Mouse (Mus musculus) forebrain, embryonic 15.5 days (tissue): ENCODE data around the gene Prkca. TPM values are rescaled to one million over a fixed set of nuclear protein-coding genes. Genes with fewer than 3 reads are reported as not detected.

Experiments
- ATAC-seq: fragments of 200-750 bp; cut with Nextera tagmentation; replicated peaks from 2 replicates; pipeline ENCODE4 v1.8.0; 2017; ENCODE audit warnings: mild to moderate bottlenecking, moderate TSS enrichment, moderate library complexity
- H3K27ac ChIP-seq: fragments of 300-500 bp; sonication (generic); replicated peaks from 2 replicates; pipeline ENCODE4 v1.5.1; 2015; ENCODE audit warnings: mild to moderate bottlenecking, inconsistent platforms
- H3K27me3 ChIP-seq: fragments of 300-500 bp; sonication (generic); 2 replicates; pipeline ENCODE4 v1.6.1; 2015; ENCODE audit warnings: inconsistent platforms
- H3K36me3 ChIP-seq: fragments of 300-500 bp; sonication (generic); 2 replicates; pipeline ENCODE4 v1.6.1; 2015; ENCODE audit warnings: mild to moderate bottlenecking, inconsistent platforms
- H3K4me1 ChIP-seq: fragments of 300-500 bp; sonication (generic); 2 replicates; pipeline ENCODE4 v1.6.1; 2015; ENCODE audit warnings: inconsistent platforms
- H3K4me2 ChIP-seq: fragments of 300-500 bp; sonication (generic); replicated peaks from 2 replicates; pipeline ENCODE4 v1.6.1; 2015; ENCODE audit warnings: mild to moderate bottlenecking, inconsistent platforms
- H3K4me3 ChIP-seq: fragments of 300-500 bp; sonication (generic); 2 replicates; pipeline ENCODE4 v1.5.1; 2015; ENCODE audit warnings: mild to moderate bottlenecking, inconsistent platforms
- H3K9ac ChIP-seq: fragments of 300-500 bp; sonication (generic); replicated peaks from 2 replicates; pipeline ENCODE4 v1.6.1; 2015; ENCODE audit warnings: mild to moderate bottlenecking, inconsistent platforms
- H3K9me3 ChIP-seq: fragments of 300-500 bp; sonication (generic); 2 replicates; pipeline ENCODE4 v1.6.1; 2016; ENCODE audit warnings: inconsistent platforms
- WGBS: fragments of 180-500 bp; shearing (Covaris S2); methylation state at CpG from one replicate; pipeline ENCODE4 v1.1.7; 2015; ENCODE audit warnings: mixed read lengths; 5-methylcytosine and 5-hydroxymethylcytosine counted together
- polyA plus RNA-seq: library from polyadenylated mRNA; unstranded; fragments of >200 nt; fragmentation: Nextera tagmentation; extraction: Ambion mirVana; gene quantifications from 2 replicates; pipeline ENCODE4 v1.2.1, GENCODE M21; 2015

Gene Prkca
- polyA plus RNA-seq, 1 experiment from 2014 or later, result 8.0 TPM

DNA sequence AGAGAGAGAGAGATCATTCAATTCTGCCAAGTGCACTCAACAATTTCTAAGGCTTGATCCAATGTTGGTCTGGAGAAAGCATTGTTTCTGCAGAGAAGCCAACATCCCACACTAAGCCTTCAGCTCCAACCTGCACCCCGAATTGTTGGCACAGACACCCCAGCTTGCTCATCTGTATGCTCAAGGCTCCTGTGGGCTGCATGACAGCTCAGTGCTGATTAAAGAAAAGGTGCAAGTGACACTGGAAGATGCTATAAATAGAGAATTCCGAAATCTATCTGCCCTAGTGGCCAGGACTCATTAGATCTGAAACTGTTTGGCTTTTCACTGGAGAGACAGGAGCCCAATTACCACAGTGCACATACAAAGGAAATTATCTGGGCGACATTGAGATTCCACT is 207.4 kb downstream of the Prkca start:
- no peaks in the 10 kb centered on the region for H3K9me3 ChIP-seq
- H3K4me2 ChIP-seq, result no peak overlapping the region
- ATAC-seq, result no peak
- no peak overlapping the region for H3K4me3 ChIP-seq
- H3K27ac ChIP-seq, result peak overlapping the region; percentile 62
- WGBS, result 15% methylated on average over 3 of the region's 3 CpGs
- H3K36me3 ChIP-seq, result no peaks in the 10 kb centered on the region
- H3K9ac ChIP-seq, result no peak overlapping the region
- H3K27me3 ChIP-seq, result no peaks in the 10 kb centered on the region
- peaks cover 37% of the 10 kb centered on the region for H3K4me1 ChIP-seq

DNA sequence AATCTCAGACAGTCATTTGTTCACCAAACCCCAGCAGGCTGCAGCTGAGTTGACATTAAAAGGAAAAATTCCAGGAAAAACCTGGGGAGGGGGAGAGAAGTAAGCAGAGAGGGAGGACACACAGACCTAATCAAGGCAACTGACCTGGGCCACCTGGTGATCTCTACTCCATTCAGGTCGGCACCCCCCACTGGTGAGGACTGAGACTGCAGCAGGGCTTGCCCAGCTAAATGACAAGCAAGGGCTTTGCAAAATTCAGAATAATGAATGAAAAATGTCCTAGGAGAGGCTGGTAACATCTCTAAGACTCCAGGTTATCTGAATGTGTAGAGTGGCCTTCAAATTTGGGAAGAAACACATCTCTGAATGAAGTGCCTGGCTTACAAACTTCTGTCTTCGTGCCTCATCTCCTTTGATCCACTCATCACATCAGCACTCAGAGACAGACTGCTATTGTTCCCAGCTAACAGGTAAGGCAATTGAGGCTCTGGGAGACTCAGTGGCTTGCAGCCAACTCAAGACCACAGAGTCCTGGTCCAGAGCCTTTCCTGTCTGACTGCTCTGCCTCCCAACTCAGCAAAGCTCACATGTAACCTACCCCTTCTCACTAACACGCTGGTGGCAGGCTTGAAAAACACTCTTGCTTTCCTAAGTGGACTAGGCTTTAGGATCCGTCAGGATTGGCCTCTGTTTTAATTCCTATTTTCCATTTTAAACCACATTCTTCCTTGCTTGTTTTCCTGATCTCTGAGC is 208.1 kb downstream of the Prkca start:
- H3K9me3 ChIP-seq, result no peaks in the 10 kb centered on the region
- H3K4me1 ChIP-seq, result peaks cover 33% of the 10 kb centered on the region
- no peak overlapping the region for H3K4me2 ChIP-seq
- no peaks in the 10 kb centered on the region for H3K36me3 ChIP-seq
- H3K9ac ChIP-seq, result no peak overlapping the region
- WGBS, result 12% methylated on average over 4 of the region's 4 CpGs
- H3K4me3 ChIP-seq, result no peak overlapping the region
- no peak for ATAC-seq
- peak overlapping the region; percentile 45 for H3K27ac ChIP-seq
- no peaks in the 10 kb centered on the region for H3K27me3 ChIP-seq

DNA sequence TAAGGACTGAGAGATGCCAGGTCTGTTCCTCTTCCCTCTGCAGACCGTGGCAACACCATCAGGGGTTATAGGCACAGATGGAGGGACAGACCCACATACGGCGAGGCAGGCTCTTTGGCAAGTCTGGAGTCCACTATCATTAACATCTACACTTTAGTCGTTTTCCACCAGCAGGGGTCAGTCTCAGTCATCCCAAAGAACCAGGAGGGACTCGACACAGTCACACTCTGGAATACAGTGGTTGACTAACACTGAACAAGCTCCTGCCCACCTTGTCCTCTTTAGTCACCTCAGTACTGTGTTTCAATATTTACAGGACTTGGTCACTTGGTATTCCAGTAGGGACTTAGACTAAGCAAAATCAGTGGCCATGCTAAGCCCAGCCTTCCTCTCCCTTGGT is 215.1 kb downstream of the Prkca start:
- no peaks in the 10 kb centered on the region for H3K9me3 ChIP-seq
- H3K4me2 ChIP-seq, result no peak overlapping the region
- 0 out of 2 replicates have a peak, but pooled peaks cover 8% of the 10 kb centered on the region for H3K4me1 ChIP-seq
- no peaks in the 10 kb centered on the region for H3K36me3 ChIP-seq
- 21% methylated on average over 5 of the region's 5 CpGs for WGBS
- no peak overlapping the region for H3K4me3 ChIP-seq
- no peak for ATAC-seq
- H3K9ac ChIP-seq, result no peak overlapping the region
- no peak overlapping the region for H3K27ac ChIP-seq
- H3K27me3 ChIP-seq, result no peaks in the 10 kb centered on the region

DNA sequence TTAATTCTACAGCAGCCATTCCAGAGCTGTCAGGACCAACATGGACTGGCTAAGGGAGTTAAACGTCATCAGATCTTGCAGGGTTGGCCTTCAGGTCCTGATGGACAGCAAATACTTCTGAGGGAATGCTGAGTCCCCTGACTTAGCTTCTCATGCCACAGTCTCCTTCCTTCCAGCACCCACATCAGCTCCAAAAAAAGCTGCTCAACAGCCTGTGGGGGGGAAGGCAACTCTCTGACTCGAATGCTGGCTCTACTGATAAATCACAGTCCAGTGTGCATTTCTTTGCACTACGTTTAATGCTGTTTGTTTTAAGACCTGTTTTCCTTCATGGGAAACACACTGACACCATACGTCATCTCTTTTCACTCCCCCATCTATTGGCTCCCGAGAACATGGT is 215.8 kb downstream of the Prkca start:
- Histone ChIP-seq H3K4me3 (no peak overlapping the region), H3K4me1 (0 out of 2 replicates have a peak, but pooled peaks cover 11% of the 10 kb centered on the region), H3K27ac (no peak overlapping the region), H3K9ac (no peak overlapping the region), H3K36me3 (no peaks in the 10 kb centered on the region), H3K4me2 (no peak overlapping the region), H3K9me3 (no peaks in the 10 kb centered on the region), H3K27me3 (no peaks in the 10 kb centered on the region)
- ATAC-seq, result no peak
- 86% methylated on average over 5 of the region's 5 CpGs for WGBS

DNA sequence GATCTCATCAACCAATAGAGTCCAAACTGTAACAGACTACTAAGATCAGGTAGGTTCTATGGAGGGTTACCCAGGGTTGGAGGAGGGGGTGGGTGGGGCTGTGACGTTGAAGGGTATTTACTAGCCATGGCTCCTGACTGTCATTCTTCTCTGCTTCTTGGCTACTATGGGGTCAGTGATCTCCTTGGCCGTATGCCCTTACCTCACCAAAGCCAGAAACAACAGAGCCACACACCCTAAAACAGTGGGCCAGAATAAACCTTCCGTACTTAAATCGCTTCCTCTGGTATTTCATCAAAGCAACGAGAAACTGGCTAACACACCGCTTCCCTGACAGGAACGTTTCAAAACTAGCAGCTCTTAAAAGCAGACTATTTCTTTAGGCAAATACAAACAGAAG is 221.2 kb downstream of the Prkca start:
- no peak overlapping the region for H3K4me2 ChIP-seq
- H3K36me3 ChIP-seq, result no peaks in the 10 kb centered on the region
- WGBS, result 88% methylated on average over 7 of the region's 7 CpGs
- no peak for ATAC-seq
- H3K27me3 ChIP-seq, result no peaks in the 10 kb centered on the region
- no peaks in the 10 kb centered on the region for H3K9me3 ChIP-seq
- no peak overlapping the region for H3K9ac ChIP-seq
- no peak overlapping the region for H3K27ac ChIP-seq
- no peak overlapping the region for H3K4me3 ChIP-seq
- 0 out of 2 replicates have a peak, but pooled peaks cover 6% of the 10 kb centered on the region for H3K4me1 ChIP-seq

DNA sequence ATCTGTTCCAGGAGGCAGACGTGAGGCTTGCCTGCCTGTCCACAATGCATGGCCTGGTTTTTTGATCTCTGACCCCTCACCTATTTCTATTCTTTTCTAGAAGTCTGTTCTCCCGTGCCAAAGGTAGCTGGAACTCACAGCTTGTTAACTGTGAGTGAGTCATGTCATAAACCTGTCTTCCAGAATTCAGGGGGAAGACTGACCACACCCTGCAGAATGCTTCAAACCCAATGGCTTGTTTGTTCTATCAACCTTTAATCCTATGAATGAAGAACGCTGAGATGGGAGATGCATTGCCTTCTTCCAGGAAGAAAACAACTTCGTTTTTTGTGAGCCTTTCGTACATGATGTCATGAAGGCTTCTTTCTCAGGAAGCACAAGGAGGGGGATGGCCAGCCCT is 223.0 kb downstream of the Prkca start:
- Histone ChIP-seq H3K4me1 (0 out of 2 replicates have a peak, but pooled peaks cover 4% of the 10 kb centered on the region), H3K4me3 (no peak overlapping the region), H3K4me2 (no peak overlapping the region), H3K9ac (no peak overlapping the region), H3K27ac (no peak overlapping the region), H3K9me3 (no peaks in the 10 kb centered on the region), H3K36me3 (no peaks in the 10 kb centered on the region), H3K27me3 (no peaks in the 10 kb centered on the region)
- WGBS, result 82% methylated on average over 5 of the region's 5 CpGs
- no peak for ATAC-seq

DNA sequence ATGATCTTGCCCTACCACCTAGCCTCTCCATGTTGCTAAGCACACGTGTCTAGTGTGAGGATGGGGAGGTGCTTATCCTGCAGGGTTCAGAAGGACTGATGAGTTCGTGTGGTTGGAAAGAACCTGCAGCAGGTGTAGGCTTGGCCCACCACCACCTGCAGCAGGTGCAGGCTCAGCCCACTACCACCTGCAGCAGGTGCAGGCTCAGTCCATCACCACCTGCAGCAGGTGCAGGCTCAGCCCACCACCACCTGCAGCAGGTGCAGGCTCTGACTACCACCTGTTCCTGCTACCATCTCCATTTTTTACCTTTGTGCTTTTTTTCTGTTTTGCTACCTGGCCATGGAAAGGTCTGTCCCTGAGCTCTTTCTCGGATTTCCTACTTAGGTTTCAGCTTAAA is 223.9 kb downstream of the Prkca start:
- H3K36me3 ChIP-seq, result no peaks in the 10 kb centered on the region
- no peak for ATAC-seq
- 84% methylated on average over 3 of the region's 3 CpGs for WGBS
- H3K4me1 ChIP-seq, result 0 out of 2 replicates have a peak, but pooled peaks cover 4% of the 10 kb centered on the region
- H3K9me3 ChIP-seq, result no peaks in the 10 kb centered on the region
- H3K9ac ChIP-seq, result no peak overlapping the region
- H3K27ac ChIP-seq, result no peak overlapping the region
- H3K27me3 ChIP-seq, result no peaks in the 10 kb centered on the region
- no peak overlapping the region for H3K4me3 ChIP-seq
- no peak overlapping the region for H3K4me2 ChIP-seq

DNA sequence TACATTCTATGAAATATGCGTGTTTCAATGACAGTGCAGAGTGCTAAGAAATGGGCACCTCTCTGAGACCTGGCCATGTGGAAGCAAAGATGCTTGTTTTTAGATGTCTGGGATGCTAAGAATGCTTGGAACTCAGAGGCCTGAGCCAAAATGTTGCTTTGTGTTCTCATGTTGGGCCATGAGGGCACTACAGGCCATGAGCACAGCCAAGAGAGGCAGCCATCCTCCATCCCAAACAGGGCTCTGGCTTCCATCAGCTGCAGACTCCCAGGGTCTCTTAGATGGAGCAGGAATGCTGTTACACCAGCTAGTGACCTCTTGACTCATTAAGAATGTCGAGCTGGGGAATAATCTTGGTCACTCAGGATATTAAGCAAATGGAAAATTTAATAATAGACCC is 224.9 kb downstream of the Prkca start:
- no peaks in the 10 kb centered on the region for H3K36me3 ChIP-seq
- H3K4me1 ChIP-seq, result 0 out of 2 replicates have a peak, but pooled peaks cover 4% of the 10 kb centered on the region
- 83% methylated on average over 2 of the region's 2 CpGs for whole genome bisulfite sequencing
- H3K4me3 ChIP-seq, result no peak overlapping the region
- no peak overlapping the region for H3K9ac ChIP-seq
- ATAC-seq, result no peak
- H3K4me2 ChIP-seq, result no peak overlapping the region
- H3K9me3 ChIP-seq, result no peaks in the 10 kb centered on the region
- no peaks in the 10 kb centered on the region for H3K27me3 ChIP-seq
- H3K27ac ChIP-seq, result no peak overlapping the region

DNA sequence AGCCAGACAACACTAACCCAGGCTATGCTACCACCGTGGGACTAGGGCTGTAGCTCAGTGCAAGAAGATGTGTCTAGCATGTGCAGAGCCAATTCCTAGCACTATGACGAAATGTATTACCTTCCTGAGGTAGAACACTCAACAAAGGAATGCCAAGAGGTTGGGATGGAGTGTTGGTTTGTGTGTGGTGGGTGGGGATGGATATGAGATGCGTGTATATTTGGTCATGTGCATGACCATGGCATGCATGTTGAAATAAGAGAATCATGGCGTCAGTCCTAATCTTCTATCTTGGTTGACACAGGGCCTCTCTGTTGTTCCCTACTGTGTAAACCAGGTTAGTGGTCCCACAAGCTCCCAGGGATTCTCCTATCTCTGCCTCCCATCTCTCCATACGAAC is 225.5 kb downstream of the Prkca start:
- Histone ChIP-seq H3K27ac (no peak overlapping the region), H3K4me3 (no peak overlapping the region), H3K36me3 (no peaks in the 10 kb centered on the region), H3K4me2 (no peak overlapping the region), H3K9ac (no peak overlapping the region), H3K27me3 (no peaks in the 10 kb centered on the region), H3K4me1 (no peaks in the 10 kb centered on the region), H3K9me3 (no peaks in the 10 kb centered on the region)
- ATAC-seq, result no peak
- 94% methylated on average over 5 of the region's 5 CpGs for WGBS

DNA sequence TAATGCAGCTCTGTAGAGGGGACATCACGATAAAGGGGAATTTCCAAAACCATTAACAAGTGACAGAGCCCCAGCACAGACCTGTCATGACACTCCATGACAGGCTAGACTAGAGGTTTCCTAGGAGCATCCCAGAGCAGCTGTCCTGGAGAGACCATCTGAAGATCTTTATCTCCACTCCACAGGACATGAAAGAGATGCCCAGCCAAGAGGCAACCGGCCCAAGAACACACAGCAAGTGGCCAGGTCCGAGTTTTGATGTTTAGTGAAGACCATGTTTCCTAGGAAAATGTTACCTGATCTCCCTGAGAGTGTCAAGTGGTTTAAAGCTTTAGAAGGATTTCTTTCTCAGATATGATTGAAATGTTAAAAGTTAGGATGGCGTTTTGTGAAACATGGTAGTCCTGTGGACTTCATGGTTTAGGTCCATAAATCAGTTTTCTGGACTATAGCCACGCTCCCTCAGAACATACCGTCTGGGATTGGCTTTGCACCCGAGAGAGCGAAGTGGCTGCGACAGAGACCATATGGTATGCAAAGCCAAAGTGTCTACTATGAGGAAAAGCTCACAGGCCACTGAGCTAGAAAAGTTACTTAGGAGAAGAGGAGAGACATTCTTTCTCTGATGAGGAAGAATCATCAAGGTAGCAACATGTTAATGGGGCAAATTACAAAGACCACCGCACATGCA is 226.2 kb downstream of the Prkca start:
- H3K36me3 ChIP-seq, result no peaks in the 10 kb centered on the region
- WGBS, result 91% methylated on average over 10 of the region's 10 CpGs

DNA sequence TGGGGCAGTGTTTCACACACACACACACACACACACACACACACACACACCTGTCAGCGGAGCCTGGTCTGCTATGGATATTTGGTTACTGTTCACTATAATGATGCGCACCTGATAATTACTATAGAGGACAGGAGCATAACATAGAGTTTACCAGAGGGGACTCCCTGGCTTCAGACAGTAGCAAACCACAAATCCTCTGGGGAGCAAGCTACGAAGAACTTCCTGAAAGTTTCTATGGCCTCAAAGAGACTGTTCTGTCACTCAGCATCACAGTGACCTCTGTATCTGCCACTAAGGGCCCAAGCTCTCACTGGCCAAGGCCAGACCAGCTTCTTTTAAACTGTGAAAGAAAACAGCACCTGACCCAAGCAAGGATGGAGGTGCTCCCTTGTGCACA is 229.6 kb downstream of the Prkca start:
- H3K36me3 ChIP-seq, result no peaks in the 10 kb centered on the region
- H3K27me3 ChIP-seq, result no peaks in the 10 kb centered on the region
- no peak overlapping the region for H3K9ac ChIP-seq
- H3K4me2 ChIP-seq, result no peak overlapping the region
- WGBS, result 93% methylated on average over 3 of the region's 3 CpGs
- H3K27ac ChIP-seq, result no peak overlapping the region
- H3K4me1 ChIP-seq, result no peaks in the 10 kb centered on the region
- no peaks in the 10 kb centered on the region for H3K9me3 ChIP-seq
- H3K4me3 ChIP-seq, result no peak overlapping the region
- no peak for ATAC-seq

More for the DNA sequence above, 226.2 kb downstream of the Prkca start:
- no peak overlapping the region for H3K9ac ChIP-seq
- no peaks in the 10 kb centered on the region for H3K4me1 ChIP-seq
- H3K4me3 ChIP-seq, result no peak overlapping the region
- no peaks in the 10 kb centered on the region for H3K9me3 ChIP-seq
- no peak for ATAC-seq
- no peak overlapping the region for H3K27ac ChIP-seq
- no peaks in the 10 kb centered on the region for H3K27me3 ChIP-seq
- no peak overlapping the region for H3K4me2 ChIP-seq

DNA sequence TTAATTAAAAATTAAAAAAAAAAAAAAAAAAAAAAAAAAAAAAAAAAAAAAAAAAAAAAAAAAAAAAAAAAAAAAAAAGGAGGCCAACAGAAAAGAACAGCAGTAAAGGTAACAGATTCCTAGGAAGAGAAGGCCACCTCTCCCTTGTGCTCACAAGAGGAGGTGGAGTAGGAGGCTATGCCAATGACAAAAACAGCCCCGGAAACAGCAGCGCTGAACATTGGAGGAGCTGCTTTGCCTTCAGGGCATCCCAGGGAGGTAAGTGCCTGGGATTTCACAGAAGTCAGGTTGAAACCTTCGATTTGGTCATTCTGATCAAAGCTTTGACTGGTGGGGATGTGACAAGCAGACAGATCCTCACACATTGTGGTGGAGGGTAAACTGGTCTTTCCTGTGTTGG is 231.3 kb downstream of the Prkca start:
- no peaks in the 10 kb centered on the region for H3K9me3 ChIP-seq
- H3K4me1 ChIP-seq, result no peaks in the 10 kb centered on the region
- H3K9ac ChIP-seq, result no peak overlapping the region
- H3K4me2 ChIP-seq, result no peak overlapping the region
- 66% methylated on average over 3 of the region's 3 CpGs for WGBS
- no peak for ATAC-seq
- H3K27me3 ChIP-seq, result no peaks in the 10 kb centered on the region
- no peaks in the 10 kb centered on the region for H3K36me3 ChIP-seq
- H3K4me3 ChIP-seq, result no peak overlapping the region
- no peak overlapping the region for H3K27ac ChIP-seq
